Mouse (Mus musculus): ENCODE results near the gene Odf4.
"Not testable (repeated sequence)": the region's sequence is repeated elsewhere in the genome, so short reads cannot be mapped to it uniquely, and the experiment has no call there.

Odf4 gene

DNA sequence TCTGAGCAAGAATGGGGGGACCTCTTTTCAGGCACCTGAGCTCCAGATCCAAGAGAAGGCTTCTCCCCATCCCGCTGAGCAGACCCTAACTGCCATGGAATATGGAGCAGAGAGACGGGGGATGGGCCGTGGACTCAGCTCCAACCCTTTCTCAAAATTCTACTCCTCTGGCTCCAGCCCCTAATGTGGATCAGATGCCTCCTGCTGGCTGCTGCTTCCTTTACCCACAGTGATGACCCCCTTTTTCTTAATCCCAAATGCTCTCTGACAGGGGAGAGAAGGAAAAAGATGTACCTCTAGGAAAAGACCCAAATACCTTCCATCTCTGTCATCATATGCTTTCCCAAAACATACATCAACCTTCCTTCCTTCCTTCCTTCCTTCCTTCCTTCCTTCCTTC lies at the start of gene Odf4:
TSS of gene Odf4 (minus strand) at position 101 of the 400 bp plus-strand sequence.
- in situ Hi-C loops (cut with MboI, MseI) = no loop called here

- in situ Hi-C loops (cut with MboI, MseI) = no loop called here
Observed at GRCm38 (mm10) chr11:68975601-68976000, 48.7 kb upstream of the Odf4 start.

DNA sequence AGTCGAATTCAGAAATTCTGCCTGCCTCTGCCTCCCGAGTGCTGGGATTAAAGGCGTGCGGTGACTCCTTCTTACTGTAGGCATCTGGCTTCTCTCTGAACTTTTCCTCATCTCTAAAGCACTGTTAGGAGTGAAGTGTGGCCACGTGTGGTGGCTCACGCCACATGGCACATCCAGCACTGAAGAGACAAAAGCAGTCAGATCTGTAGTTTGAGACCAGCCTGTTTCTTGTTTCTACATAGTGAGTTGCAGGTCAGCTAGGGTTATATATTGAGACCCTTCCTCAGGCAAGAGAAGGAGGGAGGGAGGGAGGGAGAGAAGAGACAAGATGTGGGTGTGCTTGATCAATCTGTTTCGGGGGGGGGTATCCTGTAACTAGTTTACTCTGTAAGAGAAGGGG lies 48.2 kb upstream of the Odf4 start, which contains the start of gene Rangrf:
TSS of gene Rangrf (minus strand) at position 101 of the 400 bp plus-strand sequence.
- in situ Hi-C loops (cut with MboI, MseI) = no loop called here

GRCm38 (mm10) chr11:68974059-68974450 lies 47.2 kb upstream of the Odf4 start:
- in situ Hi-C loops (cut with MboI, MseI) = no loop called here

DNA sequence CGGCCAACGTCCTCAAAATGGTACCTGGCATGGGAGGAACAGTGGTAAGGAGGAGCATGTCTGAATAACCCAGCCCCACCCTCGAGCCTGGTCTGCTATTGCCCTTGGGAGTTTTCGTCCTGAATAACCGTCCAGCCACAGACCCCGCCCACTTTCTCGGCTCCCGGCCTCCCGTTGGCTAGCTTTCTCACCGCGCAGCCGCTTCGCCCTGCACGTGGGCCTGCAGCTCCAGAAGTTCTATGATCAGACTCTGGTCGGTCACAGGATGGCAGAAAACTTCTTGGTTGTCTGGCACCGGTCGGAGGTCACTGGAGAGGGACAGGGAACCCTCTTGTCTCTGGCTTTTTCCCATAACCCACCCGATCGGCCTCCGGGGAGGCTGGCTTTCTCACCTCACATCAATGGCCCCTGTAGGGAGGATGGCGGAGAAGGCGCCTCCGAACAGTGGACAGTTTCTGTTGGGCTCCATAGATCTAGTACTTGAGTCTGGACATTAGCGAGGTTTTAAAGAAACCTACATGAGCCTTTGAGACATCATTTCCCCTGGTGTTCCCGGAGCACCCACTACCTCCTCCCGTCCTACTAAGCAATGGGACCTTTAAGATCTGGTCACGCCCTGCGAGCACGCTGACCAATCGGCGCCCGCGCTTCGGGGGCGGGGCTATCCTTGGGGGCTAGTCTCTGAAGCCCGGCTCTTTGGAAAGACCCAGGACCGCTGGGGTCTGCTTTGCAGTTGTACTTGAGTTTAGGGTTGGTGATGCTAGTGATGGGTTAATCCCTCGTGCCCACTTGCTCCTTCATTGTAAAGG lies 46.6 kb upstream of the Odf4 start:
- in situ Hi-C loops (cut with MboI, MseI) = not testable (repeated sequence)

- in situ Hi-C loops (cut with MboI, MseI) = no loop called here
Observed at GRCm38 (mm10) chr11:68970232-68970631, 43.4 kb upstream of the Odf4 start.

DNA sequence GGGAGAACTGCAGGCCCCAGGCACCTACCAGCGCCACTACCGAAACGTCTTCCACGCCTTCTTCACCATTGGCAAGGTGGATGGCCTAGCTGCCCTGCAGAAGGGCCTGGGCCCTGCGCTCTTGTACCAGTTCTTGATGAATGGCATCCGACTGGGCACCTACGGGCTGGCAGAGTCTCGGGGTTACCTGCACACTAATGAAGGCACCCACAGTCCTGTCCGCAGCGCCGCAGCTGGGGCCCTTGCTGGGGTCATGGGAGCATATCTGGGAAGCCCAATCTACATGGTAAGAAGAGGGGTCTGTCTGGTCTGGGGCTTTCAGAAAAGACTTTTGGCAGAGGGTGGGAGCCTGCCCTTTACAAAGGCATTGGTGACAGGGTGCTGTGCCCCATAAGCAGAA lies 41.9 kb upstream of the Odf4 start:
- in situ Hi-C loops (cut with MboI, MseI) = no loop called here

DNA sequence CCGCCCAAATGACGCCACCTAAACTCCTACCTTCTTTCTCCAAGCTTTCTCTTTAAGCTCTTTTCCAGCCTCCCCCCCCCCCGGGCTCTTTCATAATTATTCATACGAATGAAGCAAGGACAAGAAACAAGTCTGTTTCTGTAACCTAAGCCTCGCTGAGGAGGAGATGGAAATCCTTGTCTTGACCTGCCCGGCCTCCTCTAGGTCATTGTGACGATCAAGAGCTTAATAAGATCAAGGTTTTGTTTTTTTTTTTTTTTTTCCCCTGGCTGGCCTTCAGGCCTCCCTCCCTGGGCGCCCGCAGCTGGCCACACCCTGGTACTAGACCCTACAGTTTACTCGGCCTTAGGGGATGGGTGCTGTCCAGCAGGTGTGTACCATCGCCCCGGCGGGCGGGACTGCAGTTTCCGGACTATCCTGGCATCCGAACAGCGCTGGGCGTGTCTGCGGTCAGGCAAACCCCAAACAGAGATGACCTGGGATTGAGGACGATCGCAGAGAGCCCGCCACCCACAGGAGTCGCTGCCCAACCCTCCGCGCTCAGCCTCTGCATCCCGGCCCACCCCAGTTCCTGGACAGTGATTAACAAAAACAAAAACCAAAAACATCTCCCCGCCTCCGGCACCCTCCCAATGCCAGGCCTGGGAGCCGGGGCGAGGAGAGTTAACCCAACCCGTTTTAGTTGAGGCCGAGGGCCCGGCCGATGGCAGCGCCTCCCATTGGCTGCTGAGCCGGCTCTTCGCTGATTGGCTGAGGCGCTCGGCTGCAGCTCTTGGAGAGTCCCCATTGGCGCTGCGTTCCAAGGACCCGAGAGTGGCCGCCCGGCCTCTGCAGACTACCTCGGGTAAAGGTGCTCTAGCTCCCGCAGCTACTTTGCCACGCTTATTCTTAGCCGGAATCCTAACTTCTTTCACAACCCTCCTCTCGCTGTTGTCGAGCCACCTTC lies 40.7 kb upstream of the Odf4 start, which contains the start of gene Slc25a35:
TSS of gene Slc25a35 (plus strand) at position 795 of the 946 bp plus-strand sequence.
- in situ Hi-C loops (cut with MboI, MseI) = no loop called here

DNA sequence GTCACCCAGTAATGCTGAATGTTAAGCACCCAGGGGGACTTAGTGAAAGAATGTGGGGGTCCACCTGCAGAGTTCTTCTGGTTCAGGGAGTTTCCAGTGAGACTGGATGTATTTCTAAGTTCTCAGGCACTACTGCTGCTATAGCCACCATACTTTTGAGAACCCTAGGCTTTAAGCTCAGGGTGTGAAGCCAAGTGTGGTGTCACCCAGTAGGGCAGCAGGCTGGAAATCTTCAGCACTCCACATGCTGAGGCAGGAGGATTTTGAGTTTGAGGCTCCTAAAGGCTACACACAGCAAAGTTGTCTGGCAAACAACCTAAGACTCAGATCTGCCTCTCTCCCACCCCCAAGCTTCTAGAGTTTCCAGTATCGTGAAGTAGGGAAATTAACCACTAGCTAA lies 39.7 kb upstream of the Odf4 start:
- in situ Hi-C loops (cut with MboI, MseI) = no loop called here

DNA sequence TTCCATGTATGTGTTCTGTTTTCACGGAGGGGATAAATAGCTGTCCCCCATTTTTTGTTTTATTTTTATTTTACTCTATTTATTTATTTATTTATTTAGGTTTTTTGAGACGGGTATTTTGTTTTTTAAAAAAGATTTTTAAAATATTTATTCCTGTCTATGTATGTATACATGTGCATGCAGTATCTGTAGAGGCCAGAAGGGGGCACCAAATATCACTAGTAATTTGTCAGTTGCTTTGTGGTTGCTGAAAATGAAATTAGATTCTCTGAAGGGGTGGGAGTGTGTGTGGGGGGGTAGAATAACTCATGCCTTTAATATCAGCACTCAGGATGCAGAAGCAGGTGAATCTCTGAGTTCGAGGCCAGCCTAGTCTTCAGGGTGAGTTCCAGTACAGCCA lies 39.0 kb upstream of the Odf4 start:
- in situ Hi-C loops (cut with MboI, MseI) = no loop called here

DNA sequence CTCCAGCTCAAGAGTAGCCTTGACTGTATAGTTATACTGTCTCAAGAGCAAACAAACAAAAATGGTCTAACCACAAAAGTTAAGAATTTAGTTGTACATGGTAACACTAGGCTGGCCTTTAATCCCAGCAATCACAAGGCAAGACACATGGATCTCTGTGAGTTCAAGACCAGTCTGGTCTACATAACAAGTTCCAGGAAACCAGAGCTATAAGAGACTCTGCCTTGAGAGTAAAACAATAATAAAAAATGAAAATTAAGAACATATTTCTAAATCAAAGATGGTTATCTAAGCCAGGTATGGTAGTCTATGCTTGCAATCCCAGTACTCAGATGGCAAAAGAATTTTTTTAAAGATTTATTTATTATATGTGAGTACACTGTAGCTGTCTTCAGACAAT lies 38.2 kb upstream of the Odf4 start:
- in situ Hi-C loops (cut with MboI, MseI) = no loop called here

DNA sequence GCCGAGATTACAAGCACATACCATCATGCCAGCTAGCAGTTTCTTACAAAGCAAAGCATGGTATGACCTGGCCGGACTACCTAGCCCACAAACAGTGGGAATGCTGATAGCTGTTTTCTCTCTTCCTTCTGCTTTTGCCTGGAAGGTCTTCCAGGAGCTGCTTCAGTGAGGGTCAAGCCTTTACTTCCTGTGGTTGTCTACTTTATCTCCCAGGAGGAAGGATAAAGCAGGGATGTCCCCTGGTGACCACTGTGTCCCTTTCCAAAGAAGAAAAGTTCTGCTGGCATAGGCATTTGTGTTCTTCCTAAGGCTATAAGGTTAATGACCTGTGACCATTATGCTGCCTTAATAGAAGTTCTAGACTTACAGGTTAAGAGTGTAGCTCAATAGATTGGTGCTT lies 36.5 kb upstream of the Odf4 start:
- in situ Hi-C loops (cut with MboI, MseI) = no loop called here

DNA sequence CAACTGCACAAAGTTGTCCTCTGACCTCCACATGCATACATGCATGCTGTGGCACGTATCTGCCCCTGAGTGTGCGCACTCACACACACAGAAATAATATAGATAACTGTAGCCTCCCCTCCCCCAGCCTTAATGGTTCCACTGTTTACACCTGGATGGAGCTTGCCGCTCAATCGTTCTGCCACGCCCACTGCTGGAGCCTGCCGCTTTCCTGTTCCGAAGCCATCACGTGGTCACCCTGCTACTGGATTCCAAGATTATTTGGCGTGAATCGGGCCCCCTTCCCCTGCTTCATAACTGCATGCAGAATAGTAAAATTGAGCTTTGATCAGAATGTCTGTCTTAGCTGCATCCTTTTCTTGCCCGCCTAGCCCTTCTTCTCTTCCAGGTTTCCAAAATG lies 35.3 kb upstream of the Odf4 start:
- in situ Hi-C loops (cut with MboI, MseI) = not testable (repeated sequence)

DNA sequence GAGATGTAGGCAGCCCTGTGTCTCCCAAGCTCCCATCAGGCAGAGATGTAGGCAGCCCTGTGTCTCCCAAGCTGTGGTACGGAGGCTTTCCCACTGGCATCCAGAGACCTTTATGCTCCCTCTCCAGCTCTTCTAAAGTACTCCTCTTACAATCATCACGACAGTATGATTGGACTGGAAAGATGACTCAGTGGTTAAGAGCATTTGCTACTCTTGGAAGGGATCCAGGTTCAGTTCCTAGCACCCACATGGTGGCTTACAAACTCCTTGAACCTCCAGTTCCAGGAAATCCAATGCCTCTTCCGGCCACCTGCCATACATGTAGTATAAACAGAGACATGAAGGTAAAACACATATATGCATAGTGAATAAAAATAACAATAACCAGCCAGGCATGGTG lies 34.7 kb upstream of the Odf4 start:
- in situ Hi-C loops (cut with MboI, MseI) = no loop called here

DNA sequence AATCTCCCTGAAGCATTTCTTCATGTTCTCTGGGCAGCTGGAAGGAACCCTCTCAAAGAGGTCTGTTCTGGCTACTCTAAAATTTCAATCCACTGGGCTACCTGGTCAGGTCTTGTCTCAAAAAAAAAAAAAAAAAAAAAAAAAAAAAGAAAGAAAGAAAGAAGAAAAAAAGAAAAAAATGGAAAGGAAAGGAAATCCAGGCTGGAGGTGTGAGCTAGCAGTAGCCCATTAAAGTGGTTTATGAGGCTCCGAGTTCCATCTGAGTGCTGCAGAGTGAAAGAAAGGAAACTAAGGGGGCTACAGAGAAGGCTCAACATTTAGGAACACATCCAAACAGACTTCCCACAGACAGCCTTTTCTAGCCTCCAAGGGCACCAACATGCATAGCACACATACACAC lies 31.1 kb upstream of the Odf4 start:
- in situ Hi-C loops (cut with MboI, MseI) = loop anchor here (10.0 kb wide), 1 partner anchor 913 kb away; no protein-coding TSS in a partner anchor

GRCm38 (mm10) chr11:68957308-68957707 lies 30.4 kb upstream of the Odf4 start, which contains the start of gene Arhgef15:
Gene Arhgef15, minus strand, starts transcription at chr11:68957480.
- in situ Hi-C loops (cut with MboI, MseI) = loop anchor here (10.0 kb wide), 1 partner anchor 913 kb away; no protein-coding TSS in a partner anchor

GRCm38 (mm10) chr11:68956697-68957096 lies 29.8 kb upstream of the Odf4 start:
- in situ Hi-C loops (cut with MboI, MseI) = loop anchor here (10.0 kb wide), 1 partner anchor 912 kb away; no protein-coding TSS in a partner anchor

DNA sequence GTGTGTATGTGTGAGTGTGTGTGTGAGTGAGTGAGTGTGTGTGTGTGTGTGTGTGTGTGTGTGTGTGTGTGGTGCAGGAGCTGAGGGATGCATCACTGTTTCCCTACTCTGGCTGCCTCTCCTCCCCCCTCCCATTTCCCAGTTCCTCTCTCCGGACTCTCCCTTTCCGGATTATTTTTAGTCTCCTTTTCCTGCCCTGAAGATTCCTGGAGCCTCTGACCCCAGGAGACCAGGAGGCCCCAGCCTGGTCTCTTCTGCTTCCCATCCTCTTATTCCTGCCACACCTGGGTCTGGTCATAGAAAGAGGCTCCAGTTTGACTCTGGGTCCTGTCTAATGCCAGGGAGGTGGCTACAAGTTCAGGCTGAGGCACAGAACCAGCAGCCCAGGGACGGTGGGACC lies 29.2 kb upstream of the Odf4 start:
- in situ Hi-C loops (cut with MboI, MseI) = loop anchor here (10.0 kb wide), 1 partner anchor 911 kb away; no protein-coding TSS in a partner anchor

GRCm38 (mm10) chr11:68955473-68955872 lies 28.6 kb upstream of the Odf4 start:
- in situ Hi-C loops (cut with MboI, MseI) = loop anchor here (10.0 kb wide), 1 partner anchor 911 kb away; no protein-coding TSS in a partner anchor

GRCm38 (mm10) chr11:68954408-68954807 lies 27.5 kb upstream of the Odf4 start:
- in situ Hi-C loops (cut with MboI, MseI) = loop anchor here (5.0 to 10.0 kb wide), 2 partner anchors 42 to 910 kb away; no protein-coding TSS in a partner anchor

GRCm38 (mm10) chr11:68953903-68954302 lies 27.0 kb upstream of the Odf4 start:
- in situ Hi-C loops (cut with MboI, MseI) = loop anchor here (5.0 to 10.0 kb wide), 2 partner anchors 42 to 909 kb away; no protein-coding TSS in a partner anchor

DNA sequence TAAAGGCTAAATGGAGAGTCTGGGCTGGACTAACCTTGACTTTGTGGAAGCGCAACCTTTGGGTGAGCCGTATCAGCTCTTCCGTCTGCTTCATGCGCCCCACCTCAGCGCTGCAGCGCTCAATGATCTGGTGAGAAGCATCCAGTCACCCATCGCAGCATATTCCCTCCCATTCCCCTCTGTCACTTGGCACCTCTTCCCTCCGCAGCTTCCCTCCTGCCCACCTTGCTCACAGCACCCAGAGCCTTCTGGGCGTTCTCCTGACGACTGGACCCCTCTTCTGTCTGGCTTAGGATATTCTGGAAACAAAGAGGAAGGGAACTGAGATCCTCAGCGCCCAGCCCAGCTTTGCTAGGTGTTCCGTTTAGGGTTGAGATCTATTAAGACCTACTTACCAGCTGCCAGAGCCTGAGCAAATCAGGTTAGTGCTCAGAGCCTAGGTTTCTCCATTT lies 20.7 kb upstream of the Odf4 start:
- in situ Hi-C loops (cut with MboI, MseI) = no loop called here

All from T-helper 2 cell (primary cell).